Mouse (Mus musculus) liver, embryonic 18 days (tissue): ENCODE measurements around the gene Islr2. TPM values are rescaled to one million over a fixed set of nuclear protein-coding genes. Genes with fewer than 3 reads are reported as not detected.

Experiments
- polyA plus RNA-seq: library from polyadenylated mRNA; depleted of rRNA; stranded (reverse); fragments of >200 nt; gene quantifications from 2 replicates; pipeline ENCODE4 v1.2.3, GENCODE M21; 2012; rRNA removed

The Islr2 gene
- polyA plus RNA-seq = 0.03 and 0.05 TPM in 2 replicates

GRCm38 (mm10) chr9:58203516-58204447, at the start of gene Islr2, which contains the start of gene Islr:
Islr2 (minus strand) TSS chr9:58204319.
Islr (minus strand) TSS chr9:58204306.

GRCm38 (mm10) chr9:58253033-58253804, 49.1 kb upstream of the Islr2 start, which contains the start of gene Stoml1:
Stoml1 (plus strand) TSS chr9:58253164.

GRCm38 (mm10) chr9:58249592-58250192, 45.6 kb upstream of the Islr2 start, which contains the start of gene Pml:
Pml (minus strand) TSS chr9:58249786.

Other genes starting within 250 kb of the Islr2 start
- gene Cyp11a1, start 197.9 kb downstream of the Islr2 start, polyA plus RNA-seq = 0.13 and 0.22 TPM in 2 replicates
- not detected in 2 replicates for gene Stra6, start 140.5 kb downstream of the Islr2 start, polyA plus RNA-seq
- not detected in 2 replicates for gene Ccdc33, start 85.5 kb downstream of the Islr2 start, polyA plus RNA-seq
- gene Islr, start within 50 bp of the Islr2 start, polyA plus RNA-seq = 6.0 and 6.1 TPM in 2 replicates
- 15.6 and 15.8 TPM in 2 replicates for gene Pml, start 45.5 kb upstream of the Islr2 start, polyA plus RNA-seq
- 5.7 and 5.9 TPM in 2 replicates for gene Stoml1, start 48.8 kb upstream of the Islr2 start, polyA plus RNA-seq
- gene Loxl1, start 108.9 kb upstream of the Islr2 start, polyA plus RNA-seq = 2.6 and 2.7 TPM in 2 replicates
- not detected in 2 replicates for gene Tbc1d21, start 166.1 kb upstream of the Islr2 start, polyA plus RNA-seq